Mouse (Mus musculus) thymus, postnatal 14 days (tissue): ENCODE measurements at regions not wholly inside any gene's neighbourhood (a gene's known extent, or its start where the extent isn't known, plus 50 kb on each side); places are given as distances from the start of the nearest gene placed in this dataset.

Experiments used
- DNase-seq: peaks from one replicate; pipeline ENCODE4 v3.0.0; 2021

DNA sequence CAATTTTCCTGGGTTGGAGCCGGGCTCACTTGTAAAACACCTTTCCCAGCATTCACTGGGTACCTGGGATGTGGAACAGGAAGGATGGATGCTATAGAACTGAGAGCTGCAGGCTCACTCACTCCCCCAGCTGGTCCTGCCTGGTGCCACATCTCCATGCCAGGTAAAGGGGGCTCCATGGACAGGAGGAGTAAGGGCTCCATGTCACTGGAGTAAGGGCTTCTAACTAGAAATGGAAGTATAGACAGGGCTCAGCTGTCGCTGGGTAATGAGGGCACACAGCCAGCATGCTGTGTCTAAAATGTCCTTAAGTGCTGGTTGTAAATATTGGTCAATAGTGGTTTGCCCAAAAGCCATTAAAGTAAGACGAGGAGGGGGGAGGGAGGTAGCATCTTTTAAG, 99.4 kb upstream of the Gpr12 start:
- no peak for DNase-seq

DNA sequence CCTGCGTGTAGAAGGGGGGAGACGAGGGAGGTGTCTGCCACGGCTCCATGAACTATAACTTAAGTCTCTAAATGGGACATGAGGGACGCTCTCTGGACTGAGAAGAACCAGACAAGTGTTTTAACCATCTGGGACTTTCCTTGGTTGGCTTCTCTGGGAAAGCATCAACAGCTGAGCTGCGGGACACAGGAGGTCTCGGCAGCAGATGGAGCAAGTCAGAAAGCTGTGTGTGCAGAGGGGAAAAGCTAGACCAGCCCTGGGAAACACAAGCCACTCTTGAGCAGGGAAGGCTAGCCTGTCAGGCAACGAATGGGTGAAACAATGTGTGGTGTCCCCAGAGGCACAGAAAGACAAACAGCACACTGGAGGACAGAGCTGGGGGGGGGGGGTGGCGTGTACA, 98.5 kb upstream of the Gpr12 start:
- no peak for DNase-seq

DNA sequence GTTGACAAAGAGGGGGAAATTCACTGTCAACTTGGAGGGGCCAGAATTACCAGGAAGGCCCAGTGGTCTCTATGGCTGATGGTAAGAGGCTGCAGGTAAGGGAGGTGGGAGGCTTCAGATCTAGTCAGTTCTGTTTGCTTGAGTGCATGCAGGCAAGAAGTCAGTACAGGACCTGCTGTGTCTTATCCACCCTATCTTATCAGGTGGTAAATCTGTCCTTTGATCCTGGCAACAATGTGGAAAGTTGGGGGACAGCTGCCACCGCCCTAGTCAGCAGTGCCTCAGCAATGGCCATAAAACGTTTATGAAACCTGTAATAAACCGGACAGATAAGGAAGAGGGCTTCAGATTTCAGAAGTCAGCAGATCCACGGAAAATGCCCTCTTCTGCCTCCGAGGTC, 97.9 kb upstream of the Gpr12 start:
- no peak for DNase-seq

DNA sequence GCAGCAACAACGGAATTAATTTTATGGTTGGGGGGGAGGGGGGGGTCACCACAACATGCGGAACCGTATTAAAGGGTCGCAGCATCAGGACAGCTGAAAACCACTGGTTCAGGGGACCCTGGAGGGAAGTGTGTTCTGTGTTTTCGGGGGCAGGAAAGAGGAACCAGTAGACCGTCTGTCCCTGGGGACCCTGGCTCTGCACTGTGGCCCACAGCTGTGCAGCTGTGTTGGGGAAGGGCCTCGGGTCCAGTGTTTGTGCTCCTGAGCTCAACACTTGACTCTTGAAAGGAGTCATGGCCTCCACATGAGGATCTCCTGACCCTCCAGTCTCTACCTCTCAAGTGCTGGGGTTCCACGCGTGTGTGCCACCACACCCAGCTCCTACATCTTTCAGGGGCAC, 96.5 kb upstream of the Gpr12 start:
- no peak for DNase-seq

DNA sequence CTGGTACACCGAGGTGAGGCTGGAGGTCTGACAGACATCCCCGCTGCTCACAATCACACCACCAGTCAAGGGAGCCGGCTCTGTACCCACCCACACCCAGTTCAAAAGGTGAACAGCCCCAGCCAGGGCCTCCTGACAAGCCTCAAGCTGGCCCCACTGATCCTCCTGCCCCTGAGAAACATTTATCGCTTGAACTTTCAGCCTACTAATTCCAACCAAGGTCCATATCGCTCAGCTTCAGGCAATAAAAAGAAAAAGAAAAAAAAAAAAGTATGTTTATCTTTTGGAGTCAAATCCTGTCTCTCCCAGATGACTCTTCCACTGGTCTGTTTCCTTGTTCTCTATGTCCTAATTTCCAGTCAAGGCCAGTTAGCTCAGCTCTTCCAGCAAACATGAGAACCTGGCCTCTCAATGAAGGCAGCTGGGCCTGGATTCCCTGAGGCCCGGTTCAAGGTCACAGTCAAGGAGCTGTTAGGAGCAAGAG, 94.2 kb upstream of the Gpr12 start:
- no peak for DNase-seq

DNA sequence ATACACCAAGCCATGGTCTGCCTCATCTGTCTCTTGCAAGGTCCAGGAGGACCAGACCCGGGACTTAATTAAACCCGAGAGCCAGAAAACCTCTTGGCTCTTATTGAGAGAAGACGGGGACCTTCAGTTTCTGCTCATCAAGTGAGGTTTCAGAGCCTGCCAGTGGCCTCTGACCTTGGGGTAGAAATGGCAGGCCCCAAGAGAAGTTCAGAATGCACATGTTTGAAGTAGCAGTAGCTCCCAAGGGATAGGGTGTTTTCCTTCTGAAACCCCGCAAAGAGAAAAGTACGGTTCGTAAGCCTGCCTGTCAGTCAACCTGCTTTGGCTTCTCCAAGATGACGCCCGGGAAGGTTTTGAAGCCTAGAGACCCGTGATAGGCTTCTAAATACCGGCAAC, 93.7 kb upstream of the Gpr12 start:
- no peak for DNase-seq

DNA sequence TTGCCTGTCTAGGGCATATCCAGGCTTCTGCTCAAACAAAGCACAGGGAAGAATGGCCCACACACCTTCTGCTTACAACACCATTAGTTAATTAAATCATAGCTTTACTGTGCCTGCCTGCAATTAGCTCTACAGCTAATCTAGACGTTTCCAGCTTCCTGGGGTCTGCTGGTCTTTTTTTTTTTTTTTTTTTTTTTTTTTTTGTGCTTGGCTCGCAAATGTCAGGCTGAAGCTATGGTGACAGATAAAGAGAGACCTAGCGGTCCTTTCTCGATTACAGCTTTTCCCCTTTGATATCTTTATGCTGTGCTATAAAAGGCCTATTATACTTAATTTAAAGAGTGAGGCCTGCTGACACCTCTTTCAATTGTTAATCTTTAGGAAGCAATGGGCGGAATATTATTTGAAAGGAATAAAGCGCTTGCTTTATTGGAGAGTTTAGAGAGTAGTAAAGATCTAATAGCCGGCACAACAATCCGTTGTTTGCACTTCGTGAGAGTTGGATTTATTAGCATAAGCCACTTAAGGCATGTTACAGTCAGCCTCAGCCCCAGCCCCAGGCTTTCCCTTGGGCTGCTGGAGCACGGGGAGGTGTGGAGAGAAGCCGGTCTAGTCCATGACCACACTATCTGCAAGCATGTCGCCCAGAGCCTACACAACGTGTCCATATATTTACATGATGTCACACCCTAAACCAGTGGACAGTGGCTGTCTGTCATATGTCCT, 93.2 kb upstream of the Gpr12 start:
- no peak for DNase-seq

DNA sequence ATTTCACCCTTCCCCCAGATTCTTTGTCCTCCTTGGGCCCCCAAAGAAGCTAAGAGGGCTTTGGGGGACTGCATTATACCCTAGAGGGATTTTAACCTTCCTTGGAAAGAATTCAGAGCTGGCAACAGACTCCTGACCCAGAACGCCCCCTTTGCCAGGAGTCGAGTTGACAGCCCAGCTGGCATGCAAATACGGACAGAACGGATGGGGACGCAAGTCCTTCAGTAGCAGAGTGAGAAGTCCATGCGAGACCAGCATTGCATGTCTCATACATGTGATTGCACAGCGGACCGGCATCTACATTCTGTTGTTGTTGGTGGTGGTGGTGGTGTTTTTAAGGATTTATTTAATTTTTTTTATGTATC, 92.1 kb upstream of the Gpr12 start:
- DNase-seq = no peak

DNA sequence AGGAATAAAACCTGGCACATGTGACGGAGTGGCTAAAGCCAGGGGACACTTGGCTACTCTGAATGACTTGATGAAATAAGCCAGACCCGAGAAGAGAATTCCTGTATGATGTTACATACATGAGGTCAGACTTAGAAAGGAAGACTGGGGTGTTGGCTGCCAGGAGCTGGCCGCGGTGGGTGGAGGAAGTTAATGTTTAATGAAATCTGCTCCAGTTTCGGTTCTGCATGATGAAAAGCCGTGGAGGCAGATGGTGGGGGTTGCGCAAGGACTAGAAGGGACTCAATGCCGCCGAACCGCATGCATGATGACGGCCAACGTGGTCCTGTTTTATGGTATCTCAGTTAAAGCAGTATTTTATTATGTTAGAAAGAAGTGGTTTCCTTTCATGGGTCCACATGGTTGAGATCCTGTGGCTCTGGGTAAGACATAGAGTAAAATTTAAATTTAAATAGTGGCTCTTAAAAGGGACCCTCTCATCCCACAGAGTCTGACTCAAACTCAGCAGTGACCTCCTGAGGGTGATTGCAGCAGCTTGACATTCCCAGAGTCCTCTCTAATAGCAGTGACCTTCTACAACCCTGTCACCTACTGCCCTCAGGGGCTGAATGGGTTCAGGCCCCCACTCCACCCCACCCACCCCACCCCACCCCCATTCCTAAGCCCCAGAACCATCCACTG, 91.6 kb upstream of the Gpr12 start:
- DNase-seq = no peak

DNA sequence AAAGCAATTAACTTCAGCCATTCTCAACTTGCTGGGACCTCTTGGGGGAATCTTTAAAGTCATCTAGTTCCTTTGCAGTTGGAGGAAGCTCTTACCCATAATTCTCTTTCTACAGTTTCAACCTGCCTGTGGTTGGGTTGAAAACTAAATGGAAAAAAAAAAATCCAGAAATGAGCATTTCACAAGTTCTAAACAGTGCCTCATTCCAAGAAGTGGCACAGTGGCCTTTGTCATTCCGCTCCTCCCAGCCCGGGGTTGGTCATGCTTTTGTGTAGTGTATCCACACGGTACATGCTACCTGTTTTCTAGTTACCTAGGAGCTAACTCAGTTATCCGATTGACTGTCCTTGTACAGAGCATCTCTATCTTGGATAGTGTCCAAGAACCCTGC, 90.8 kb upstream of the Gpr12 start:
- no peak for DNase-seq

DNA sequence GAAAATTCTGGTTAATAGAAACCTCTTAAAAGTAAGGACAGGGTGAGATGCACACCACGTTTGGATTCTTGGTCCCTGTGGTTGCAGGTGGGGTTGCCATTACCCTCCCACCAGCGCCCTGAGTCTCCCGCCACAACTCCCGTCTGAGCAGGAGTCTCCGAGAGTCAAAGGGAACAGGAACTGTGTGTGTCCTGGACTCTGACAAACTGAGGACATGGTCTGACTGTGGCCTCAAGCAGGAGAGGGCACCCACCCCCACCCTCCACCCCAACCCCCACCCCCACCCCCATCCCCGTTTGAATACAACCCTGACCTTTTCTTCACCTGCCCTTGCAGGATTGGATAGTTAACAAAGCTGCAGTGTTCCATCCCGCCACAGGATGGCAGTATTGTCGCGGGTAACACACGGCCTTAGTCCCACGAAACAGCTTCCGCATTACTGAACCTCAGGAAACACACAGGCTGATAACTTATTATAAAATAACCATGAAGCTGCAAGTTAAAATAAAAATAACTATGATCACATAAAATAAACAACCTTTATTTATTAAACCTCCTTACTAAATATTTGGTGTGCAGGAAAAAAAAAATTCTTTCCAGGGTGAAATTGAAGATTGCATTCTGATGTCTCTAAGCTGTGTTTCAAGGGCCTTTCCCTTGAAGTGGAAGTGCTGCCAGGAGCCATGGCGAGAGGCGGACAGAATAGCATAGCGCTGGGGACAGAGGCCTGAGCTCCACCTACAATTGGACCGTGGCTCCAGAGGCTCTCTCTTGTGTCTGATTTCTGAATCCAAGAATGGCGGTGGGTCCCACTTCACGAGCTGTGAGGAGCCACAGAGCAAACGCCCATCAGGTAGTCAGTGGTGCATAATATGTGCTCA, 90.2 kb upstream of the Gpr12 start:
- DNase-seq = peak; percentile 61

DNA sequence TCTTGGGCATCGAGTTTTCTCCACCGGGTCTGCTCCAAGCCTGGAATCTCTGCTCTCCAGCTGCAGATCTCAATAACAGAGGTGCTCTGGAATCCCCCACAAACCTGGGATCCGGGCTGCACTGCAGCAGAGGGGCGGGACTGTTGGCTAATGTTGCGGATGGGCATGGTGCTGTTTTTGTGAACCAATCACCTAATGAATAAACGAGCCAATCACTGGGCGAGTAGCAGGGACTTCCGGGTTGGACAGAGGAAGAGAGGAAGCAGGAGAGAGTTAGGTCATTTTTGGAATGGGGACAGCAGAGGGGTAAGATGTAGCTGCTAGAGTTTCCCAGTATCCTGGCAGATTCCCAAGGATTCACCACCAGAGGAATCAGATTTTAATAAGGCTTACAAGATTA, 76.7 kb upstream of the Gpr12 start:
- DNase-seq = no peak

DNA sequence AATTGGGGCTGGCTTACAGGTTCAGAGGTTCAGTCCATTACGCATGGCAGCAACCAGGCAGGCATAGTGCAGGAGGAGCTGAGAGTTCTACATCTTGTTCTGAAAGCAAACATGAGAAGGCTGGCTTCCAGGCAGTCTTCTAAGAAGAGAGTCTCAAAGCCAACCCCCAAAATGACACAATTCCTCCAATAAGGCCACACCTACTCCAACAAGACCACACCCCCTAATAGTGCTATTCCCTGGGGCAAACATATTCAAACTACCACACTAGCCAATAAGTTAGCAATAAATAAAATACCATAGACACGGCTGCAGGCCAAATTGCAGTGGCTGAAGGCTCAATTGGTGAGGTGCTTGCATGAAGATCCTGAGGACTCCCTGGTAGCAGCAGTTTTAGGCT, 72.2 kb upstream of the Gpr12 start:
- no peak for DNase-seq

DNA sequence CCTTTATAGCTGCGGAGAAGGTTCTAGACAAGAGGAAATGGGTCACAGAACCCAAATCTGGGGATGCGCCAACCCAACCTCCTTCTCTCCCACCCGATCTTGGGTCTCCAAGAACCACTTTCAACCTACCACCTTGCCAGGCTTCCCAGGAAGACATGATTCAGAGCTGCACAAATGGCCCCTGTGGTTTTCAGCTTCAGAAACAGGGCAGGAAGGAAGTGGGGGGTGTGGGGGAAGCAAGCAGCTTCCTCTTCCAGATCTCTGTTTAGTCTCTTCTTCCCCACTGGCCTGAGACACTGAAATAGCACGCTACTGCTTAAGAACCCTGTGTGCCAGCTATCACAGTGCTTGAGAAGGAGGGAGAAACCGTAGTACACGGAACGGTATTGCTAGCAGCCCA, 70.4 kb upstream of the Gpr12 start:
- peak; percentile 31 for DNase-seq

DNA sequence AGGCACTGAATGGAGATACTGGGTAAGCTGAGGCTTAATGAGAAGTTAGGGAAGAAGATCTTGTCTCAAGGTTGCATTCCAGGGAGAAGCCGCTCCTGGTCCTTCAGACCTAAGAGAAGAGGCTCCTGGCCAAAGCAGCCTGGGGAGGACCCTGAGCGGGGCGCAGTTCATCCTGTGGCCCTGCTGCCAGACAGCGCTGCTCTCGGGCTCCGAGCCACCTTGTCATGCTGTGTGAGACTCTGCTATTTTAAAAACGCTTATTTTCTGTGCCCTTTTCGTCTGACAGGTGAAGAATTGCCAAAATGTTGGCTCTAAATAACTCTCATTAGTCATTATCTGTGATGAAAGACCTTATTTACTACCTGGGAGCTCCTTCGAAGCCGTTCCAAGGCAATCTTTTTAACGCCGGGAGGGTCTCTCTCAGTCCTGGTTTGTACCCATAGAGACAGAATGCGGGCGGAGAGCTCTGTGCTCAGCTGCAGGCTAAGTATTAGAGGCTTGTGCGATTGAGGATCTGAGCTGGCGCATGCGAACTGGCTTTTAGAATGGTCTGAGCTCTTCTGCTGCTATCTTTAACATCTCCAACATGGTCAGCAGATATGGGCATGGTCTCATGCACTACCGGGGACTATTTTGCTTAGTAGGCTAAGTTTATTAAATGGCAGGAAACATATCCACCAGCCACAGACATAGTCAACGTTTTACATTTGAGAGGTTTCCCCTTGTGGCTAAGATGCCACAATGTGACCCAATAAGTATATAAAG, 68.8 kb upstream of the Gpr12 start:
- DNase-seq = no peak

DNA sequence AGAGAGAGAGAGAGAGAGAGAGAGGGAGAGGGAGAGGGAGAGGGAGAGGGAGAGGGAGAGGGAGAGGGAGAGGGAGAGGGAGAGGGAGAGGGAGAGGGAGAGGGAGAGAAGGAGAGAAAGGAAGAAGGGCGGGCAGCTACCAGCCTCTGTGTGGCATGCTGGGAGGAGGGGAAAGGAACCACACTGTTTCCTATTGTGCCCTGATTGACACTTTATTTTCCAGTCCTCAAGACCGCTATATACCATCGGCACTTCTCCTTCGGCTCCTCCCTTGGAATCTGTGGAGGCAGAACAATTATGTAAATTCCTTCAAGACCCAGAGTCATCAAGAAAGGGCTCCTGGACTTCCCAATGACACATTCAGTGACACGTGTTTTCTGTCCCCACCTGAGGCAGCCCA, 67.8 kb upstream of the Gpr12 start:
- DNase-seq = no peak

DNA sequence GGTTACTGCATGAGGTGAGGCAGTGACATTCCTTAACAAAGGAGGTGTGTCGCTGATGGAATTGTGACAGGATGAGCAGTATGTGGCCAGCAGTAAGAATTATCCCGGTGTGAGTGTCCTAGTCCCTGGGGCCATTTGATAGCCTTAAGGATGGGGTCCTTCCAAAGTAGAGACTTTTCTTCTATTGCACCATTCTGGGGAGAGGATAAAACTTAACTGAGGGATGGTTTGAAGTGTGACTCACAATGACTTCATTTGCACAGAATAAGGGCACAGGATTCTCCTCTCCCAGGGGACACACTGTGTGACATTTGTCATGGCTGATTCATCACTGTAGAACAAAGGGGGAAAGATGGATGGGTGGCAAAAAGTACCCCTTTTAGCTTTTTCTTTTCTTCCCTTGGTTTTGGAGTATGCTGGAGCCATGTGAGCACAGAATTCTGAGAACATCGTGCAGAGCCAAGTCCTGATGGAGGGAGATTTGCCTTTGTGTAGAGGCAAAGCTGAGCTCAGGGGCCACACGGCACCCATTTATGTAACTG, 63.6 kb upstream of the Gpr12 start:
- no peak for DNase-seq

DNA sequence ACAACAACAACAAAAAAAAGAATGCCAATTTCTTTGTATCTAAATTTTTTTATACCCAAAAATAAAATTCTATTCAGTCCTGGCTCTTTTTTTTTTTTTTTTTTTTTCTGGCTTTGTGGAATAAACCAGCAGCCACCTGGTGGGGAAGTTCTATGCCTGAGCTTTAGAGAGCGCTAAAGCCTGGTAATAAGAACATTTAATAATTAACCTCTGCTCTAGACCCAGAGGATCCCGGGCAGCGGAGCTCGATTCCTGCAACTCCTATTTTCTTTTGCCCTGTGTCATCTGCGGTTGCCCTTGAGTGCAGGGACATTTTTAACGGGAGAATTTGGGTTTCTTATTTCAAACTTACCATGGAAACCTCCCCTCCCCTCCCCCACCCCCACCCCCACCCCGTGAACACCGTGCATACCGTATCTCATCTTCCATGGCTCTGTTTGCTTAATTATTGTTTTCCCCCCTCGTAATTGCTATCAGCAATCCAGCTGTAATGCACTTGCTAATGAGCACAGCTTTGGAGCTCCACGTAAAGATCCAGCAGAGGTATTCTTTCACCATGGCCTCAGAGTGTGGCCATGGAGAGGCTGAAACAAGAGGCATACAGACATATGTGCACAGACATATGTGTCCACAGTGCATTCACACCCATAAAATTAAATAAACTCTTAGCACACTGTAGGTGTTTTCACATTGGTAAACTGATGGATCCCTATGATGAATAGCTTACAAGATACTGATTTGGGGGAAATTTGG, 62.8 kb upstream of the Gpr12 start:
- DNase-seq = no peak

DNA sequence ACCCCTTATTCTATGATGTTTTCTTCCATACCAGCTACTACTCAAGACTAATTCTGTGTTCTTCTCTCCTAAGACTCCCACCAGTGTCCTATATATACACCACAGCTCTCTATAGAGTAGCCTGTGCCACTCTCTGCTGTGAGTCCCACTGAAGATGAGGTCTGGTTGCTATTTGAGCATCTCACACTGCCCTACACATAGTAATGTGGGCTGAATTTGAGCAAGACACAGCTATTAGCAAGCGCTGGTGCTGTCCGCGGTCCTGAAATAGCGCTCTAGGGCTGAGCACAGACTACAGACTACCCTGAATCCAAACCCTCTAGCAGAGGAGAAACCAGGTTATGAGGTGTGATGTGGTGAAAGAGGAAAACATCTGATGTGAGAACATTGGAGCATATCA, 59.5 kb upstream of the Gpr12 start:
- peak; percentile 44 for DNase-seq

DNA sequence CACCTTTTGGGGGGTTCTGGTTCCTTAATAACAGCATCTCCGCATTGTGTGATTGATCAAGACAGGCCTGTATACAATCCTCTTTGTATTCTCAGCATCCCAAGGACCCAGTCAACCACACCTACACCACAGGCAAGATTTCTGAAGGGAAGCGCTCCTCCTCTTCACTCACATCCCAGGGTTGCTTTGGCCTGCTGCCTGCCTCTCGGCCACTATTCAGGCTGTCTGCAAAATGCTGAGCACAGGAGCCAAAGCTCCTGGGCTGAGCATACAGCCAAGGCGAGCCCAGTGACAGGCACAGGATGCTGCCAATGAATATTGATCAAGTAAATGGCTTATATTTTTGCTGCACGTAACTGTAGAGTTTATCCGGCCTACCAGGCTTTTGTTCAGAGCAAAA, 56.9 kb upstream of the Gpr12 start:
- no peak for DNase-seq

DNA sequence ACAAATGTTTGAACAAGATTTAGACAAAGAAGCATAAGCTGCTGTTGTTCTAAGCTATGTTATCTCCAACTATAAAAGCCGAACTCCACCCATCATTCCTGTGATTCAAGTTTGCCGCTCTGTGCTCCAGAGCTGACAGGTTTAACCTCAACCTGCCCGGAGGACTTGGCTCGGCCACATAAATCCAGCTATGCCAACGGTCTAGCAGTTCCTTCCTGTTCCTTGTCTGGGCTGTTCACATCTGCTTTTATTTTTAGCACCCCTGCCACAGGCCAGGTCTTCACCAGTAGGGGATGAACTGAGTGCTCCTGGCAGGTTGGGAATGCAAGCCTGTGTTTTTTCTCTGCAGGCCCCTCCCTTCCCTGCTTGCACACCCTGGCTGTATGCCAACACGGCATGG, 51.8 kb upstream of the Gpr12 start:
- no peak for DNase-seq
